Mouse (Mus musculus): ENCODE measurements at regions not wholly inside any gene's neighbourhood (a gene's known extent, or its start where the extent isn't known, plus 50 kb on each side); places are given as distances from the start of the nearest gene placed in this dataset.

DNA sequence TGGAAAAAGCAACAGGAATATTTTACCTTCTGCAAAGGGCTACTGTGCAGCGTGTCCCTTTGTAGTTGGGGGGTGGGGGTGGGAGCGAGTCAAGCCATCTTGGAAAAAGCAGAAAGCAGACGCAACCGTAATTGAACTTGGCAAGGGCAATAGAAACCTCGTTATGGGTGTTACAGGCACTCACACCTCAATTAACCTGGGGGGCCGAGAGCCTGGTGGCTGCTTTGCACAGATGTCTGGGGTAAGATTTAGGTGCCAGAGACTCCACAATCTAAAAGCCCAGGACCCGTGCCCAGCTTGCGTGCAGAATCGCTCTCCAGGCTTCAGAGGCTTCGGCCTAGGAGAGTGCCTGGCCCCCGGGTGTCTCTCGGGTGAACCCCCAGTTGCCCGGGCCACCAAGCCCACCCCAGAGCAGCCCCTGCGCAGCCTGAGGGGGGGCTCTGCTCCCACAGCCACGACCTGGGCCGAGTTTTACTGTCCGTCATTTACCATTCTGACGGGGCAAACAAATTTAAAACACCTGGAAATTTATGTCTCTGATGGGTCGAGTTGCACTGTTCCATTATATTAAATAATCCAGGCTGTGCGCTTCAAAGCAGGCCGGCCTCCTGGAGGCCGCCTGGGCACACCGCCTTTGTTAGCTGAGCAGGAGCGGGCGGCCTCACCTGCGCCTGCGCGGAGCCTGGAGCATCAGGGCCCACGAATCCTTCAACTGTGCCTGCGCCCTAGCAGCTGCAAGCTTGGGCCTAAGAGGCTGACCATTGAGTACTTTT is 212.4 kb downstream of the Srbd1 start:
- WGBS = 72% methylated on average over 30 of the region's 30 CpGs
- H3K4me2 ChIP-seq (replicated peaks) = no peak overlapping the region
- no peak overlapping the region for H3K9ac ChIP-seq
- H3K9me3 ChIP-seq (replicated peaks) = no peaks in the 10 kb centered on the region
- peaks cover 17% of the 10 kb centered on the region for H3K4me1 ChIP-seq
- 0 out of 2 replicates have a peak, but pooled peaks cover 5% of the 10 kb centered on the region for H3K27me3 ChIP-seq
- H3K4me3 ChIP-seq = no peak overlapping the region
- ATAC-seq (ENCODE audit: low FRiP score) = no peak
- no peaks in the 10 kb centered on the region for H3K36me3 ChIP-seq
- H3K27ac ChIP-seq = no peak overlapping the region

GRCm38 (mm10) chr17:85931955-85932354 is 213.0 kb downstream of the Srbd1 start:
- H3K9me3 ChIP-seq (replicated peaks) = no peaks in the 10 kb centered on the region
- peaks cover 17% of the 10 kb centered on the region for H3K4me1 ChIP-seq
- WGBS = 81% methylated on average over 10 of the region's 10 CpGs
- no peak for ATAC-seq (ENCODE audit: low FRiP score)
- H3K4me2 ChIP-seq (replicated peaks) = no peak overlapping the region
- no peaks in the 10 kb centered on the region for H3K36me3 ChIP-seq
- H3K9ac ChIP-seq = no peak overlapping the region
- no peak overlapping the region for H3K4me3 ChIP-seq
- H3K27ac ChIP-seq = no peak overlapping the region
- H3K27me3 ChIP-seq = 0 out of 2 replicates have a peak, but pooled peaks cover 5% of the 10 kb centered on the region

GRCm38 (mm10) chr17:85930789-85931188 is 214.2 kb downstream of the Srbd1 start:
- ATAC-seq (ENCODE audit: low FRiP score) = no peak
- no peaks in the 10 kb centered on the region for H3K9me3 ChIP-seq (replicated peaks)
- H3K4me1 ChIP-seq = peaks cover 17% of the 10 kb centered on the region
- H3K9ac ChIP-seq = no peak overlapping the region
- WGBS = 79% methylated on average over 5 of the region's 5 CpGs
- no peak overlapping the region for H3K4me3 ChIP-seq
- H3K4me2 ChIP-seq (replicated peaks) = no peak overlapping the region
- H3K27me3 ChIP-seq = 0 out of 2 replicates have a peak, but pooled peaks cover 5% of the 10 kb centered on the region
- H3K27ac ChIP-seq = no peak overlapping the region
- no peaks in the 10 kb centered on the region for H3K36me3 ChIP-seq

GRCm38 (mm10) chr17:85930331-85930730 is 214.6 kb downstream of the Srbd1 start:
- WGBS = 87% methylated on average over 3 of the region's 3 CpGs
- no peaks in the 10 kb centered on the region for H3K36me3 ChIP-seq
- H3K4me1 ChIP-seq = peaks cover 12% of the 10 kb centered on the region
- no peak overlapping the region for H3K9ac ChIP-seq
- 0 out of 2 replicates have a peak, but pooled peaks cover 5% of the 10 kb centered on the region for H3K27me3 ChIP-seq
- H3K4me2 ChIP-seq (replicated peaks) = no peak overlapping the region
- H3K9me3 ChIP-seq (replicated peaks) = no peaks in the 10 kb centered on the region
- ATAC-seq (ENCODE audit: low FRiP score) = no peak
- H3K4me3 ChIP-seq = no peak overlapping the region
- no peak overlapping the region for H3K27ac ChIP-seq

DNA sequence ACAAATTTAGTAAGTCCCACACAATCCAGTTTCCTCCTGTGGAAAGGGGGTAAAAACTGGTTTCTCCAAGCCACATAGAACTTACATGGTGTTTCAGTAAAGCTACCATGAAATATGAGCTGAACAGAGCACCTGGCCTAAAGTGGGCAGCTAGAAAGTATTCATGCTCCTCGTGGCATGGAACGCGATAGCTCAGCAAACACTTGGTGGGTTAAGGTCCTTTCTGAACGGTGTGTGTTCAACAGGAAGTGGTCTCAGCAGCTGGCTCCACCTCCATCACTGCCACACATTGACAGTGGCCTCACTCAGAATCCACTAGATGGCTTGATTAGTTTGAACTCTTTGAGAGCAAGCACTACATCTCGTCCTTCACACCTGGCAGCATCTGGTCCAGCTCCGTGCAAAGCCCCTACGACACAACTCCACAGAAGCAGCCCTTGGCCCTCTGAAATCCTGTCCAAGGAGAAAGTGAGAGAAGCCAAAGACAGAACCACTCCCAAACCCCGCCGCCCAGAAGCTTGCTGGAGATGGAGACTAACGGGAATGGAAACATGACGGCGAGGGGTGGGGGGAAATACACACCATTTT is 215.2 kb downstream of the Srbd1 start:
- Histone ChIP-seq H3K9me3 (replicated peaks) (no peaks in the 10 kb centered on the region), H3K4me1 (peaks cover 9% of the 10 kb centered on the region), H3K36me3 (no peaks in the 10 kb centered on the region), H3K27ac (no peak overlapping the region), H3K27me3 (0 out of 2 replicates have a peak, but pooled peaks cover 5% of the 10 kb centered on the region), H3K4me3 (no peak overlapping the region), H3K9ac (no peak overlapping the region), H3K4me2 (replicated peaks) (no peak overlapping the region)
- no peak for ATAC-seq (ENCODE audit: low FRiP score)
- 81% methylated on average over 12 of the region's 12 CpGs for WGBS

DNA sequence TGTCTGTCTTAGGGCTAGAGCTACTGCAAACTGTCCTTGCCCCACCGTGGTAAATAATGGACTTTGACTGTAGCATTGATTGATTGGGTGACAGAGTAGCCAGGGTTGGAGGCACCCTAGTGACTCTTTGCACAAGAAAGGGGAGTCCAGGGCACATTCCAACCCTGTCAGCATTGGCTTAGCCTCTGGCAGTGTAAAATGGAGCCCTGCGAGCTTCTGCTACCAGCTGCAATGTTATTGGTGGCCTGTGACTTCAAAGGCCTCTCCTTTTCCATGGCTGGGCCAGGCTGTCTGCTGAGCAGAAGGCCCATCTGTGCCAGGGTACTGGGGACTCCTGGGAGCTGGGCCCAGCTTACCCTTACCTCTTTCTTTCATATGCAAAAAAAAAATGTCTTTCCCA is 216.4 kb downstream of the Srbd1 start:
- no peak overlapping the region for H3K27ac ChIP-seq
- H3K4me2 ChIP-seq (replicated peaks) = no peak overlapping the region
- H3K9me3 ChIP-seq (replicated peaks) = no peaks in the 10 kb centered on the region
- no peak overlapping the region for H3K9ac ChIP-seq
- H3K27me3 ChIP-seq = 0 out of 2 replicates have a peak, but pooled peaks cover 5% of the 10 kb centered on the region
- H3K4me3 ChIP-seq = no peak overlapping the region
- 25% methylated on average over 2 of the region's 2 CpGs for WGBS
- ATAC-seq (ENCODE audit: low FRiP score) = no peak
- peaks cover 9% of the 10 kb centered on the region for H3K4me1 ChIP-seq
- no peaks in the 10 kb centered on the region for H3K36me3 ChIP-seq

DNA sequence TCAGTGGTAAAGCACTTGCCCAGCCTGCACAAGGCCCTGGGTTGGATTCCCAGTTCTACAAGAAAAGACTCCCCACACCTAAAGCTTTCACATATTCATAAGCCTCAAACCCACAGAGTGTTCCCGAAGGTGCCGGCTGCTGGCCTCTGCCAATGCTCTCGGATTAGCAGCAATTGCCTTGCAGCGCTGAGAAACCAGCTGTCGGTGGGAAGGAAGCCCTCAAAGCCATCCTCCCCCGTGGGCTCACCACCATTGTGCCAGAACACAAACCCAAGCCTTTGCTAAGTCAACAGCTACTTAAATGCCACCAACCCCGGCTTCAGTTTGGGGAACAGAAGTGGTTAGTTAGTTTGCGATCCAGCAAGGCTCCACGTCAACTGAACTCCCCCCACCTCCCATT is 217.7 kb downstream of the Srbd1 start:
- Histone ChIP-seq H3K27me3 (0 out of 2 replicates have a peak, but pooled peaks cover 5% of the 10 kb centered on the region), H3K36me3 (no peaks in the 10 kb centered on the region), H3K27ac (no peak overlapping the region), H3K9me3 (replicated peaks) (no peaks in the 10 kb centered on the region), H3K9ac (no peak overlapping the region), H3K4me1 (peaks cover 8% of the 10 kb centered on the region), H3K4me3 (no peak overlapping the region), H3K4me2 (replicated peaks) (no peak overlapping the region)
- 74% methylated on average over 9 of the region's 9 CpGs for WGBS
- no peak for ATAC-seq (ENCODE audit: low FRiP score)

DNA sequence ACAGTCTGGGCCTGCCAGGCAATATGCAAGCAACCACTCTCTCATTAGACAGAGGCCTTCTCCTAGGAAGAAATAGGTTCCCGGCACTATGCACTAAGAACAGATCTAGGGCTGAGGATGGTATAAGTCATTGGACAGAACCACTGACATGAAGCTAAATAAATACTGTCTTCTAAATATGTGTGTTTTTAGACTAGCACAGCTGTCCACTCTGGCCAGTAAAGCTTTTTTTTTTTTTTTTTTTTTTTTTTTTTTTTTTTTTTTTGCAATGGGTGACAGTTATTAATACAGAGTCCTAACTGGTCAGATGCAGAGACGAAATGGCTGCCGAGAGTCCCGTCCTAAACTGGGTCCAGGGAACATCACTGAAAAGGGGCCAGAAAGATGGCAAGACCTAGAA is 218.9 kb downstream of the Srbd1 start:
- H3K27ac ChIP-seq = no peak overlapping the region
- no peak overlapping the region for H3K9ac ChIP-seq
- no peaks in the 10 kb centered on the region for H3K36me3 ChIP-seq
- no peak for ATAC-seq (ENCODE audit: low FRiP score)
- H3K4me2 ChIP-seq (replicated peaks) = no peak overlapping the region
- peaks cover 13% of the 10 kb centered on the region for H3K4me1 ChIP-seq
- WGBS = 94% methylated on average over 4 of the region's 4 CpGs
- 0 out of 2 replicates have a peak, but pooled peaks cover 5% of the 10 kb centered on the region for H3K27me3 ChIP-seq
- no peaks in the 10 kb centered on the region for H3K9me3 ChIP-seq (replicated peaks)
- H3K4me3 ChIP-seq = no peak overlapping the region

DNA sequence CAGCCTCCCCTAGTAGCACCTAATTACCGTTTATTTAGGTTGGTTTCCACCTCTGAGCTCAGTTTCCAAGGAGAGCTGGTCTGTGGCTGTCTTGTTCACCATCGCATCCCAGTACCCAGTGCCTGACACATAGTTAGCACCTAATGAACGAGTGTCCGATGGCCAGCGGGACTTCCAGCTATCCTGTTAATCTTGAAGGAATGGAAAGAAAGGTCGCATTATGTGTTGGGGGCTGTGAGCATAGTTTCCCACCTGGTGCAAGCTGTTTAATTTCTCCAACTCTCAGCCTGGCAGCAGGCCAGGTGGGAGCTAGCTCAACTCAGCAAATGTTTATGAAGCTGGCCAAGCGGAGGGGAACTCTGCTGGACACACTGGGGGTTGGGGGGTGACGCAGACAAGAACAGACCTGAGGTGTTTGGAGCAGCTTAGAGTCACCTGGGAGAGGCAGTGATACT is 223.7 kb downstream of the Srbd1 start:
- H3K4me3 ChIP-seq = no peak overlapping the region
- no peaks in the 10 kb centered on the region for H3K9me3 ChIP-seq (replicated peaks)
- ATAC-seq (ENCODE audit: low FRiP score) = no peak
- H3K27me3 ChIP-seq = no peaks in the 10 kb centered on the region
- no peak overlapping the region for H3K4me2 ChIP-seq (replicated peaks)
- no peak overlapping the region for H3K9ac ChIP-seq
- no peak overlapping the region for H3K27ac ChIP-seq
- no peaks in the 10 kb centered on the region for H3K36me3 ChIP-seq
- 68% methylated on average over 8 of the region's 8 CpGs for WGBS
- H3K4me1 ChIP-seq = peaks cover 7% of the 10 kb centered on the region

DNA sequence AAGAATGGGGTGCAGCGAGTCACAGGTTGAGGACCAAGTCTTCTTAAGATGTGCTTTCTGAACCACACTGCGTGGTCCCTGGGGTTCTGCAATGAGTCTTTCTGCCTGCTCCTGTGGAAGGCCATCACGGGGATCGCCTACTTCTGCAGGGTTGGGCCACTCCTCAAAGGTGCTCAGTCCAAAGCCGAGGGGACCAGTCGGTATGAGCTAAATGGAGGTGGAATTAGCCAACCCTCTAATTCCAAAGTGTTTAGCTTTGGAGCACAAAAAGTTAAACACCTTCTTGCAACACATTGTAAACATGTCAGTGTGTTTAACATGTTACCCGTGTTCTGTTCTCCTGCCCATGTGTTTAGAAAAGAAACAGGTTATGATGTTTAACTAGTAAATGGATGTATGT is 225.1 kb downstream of the Srbd1 start:
- 86% methylated on average over 7 of the region's 7 CpGs for WGBS
- no peak overlapping the region for H3K27ac ChIP-seq
- no peak for ATAC-seq (ENCODE audit: low FRiP score)
- H3K4me1 ChIP-seq = peaks cover 8% of the 10 kb centered on the region
- H3K36me3 ChIP-seq = no peaks in the 10 kb centered on the region
- no peaks in the 10 kb centered on the region for H3K27me3 ChIP-seq
- no peaks in the 10 kb centered on the region for H3K9me3 ChIP-seq (replicated peaks)
- H3K4me2 ChIP-seq (replicated peaks) = no peak overlapping the region
- no peak overlapping the region for H3K9ac ChIP-seq
- no peak overlapping the region for H3K4me3 ChIP-seq

DNA sequence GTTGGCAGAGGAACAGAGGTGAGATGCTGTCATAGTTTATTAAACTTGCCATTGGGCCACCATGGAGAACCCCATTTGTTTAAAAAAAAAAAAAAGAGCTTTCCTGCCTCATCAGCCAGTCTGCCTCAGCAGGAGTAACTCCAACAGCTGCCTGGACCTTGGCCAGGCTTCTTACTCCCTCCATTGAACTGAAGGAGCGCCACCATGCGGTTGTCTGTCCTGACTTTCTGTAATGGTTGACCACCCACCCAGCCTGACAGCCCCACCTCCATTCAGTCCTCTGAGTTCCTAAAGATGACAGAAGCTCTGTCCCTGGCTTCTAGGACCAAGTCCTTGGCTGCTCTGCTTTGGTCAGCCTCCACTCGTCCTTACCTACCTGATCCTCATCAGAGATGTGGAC is 227.8 kb upstream of the Six2 start:
- H3K4me1 ChIP-seq = peaks cover 9% of the 10 kb centered on the region
- no peak overlapping the region for H3K4me2 ChIP-seq (replicated peaks)
- H3K27me3 ChIP-seq = no peaks in the 10 kb centered on the region
- 90% methylated on average over 3 of the region's 3 CpGs for WGBS
- no peaks in the 10 kb centered on the region for H3K36me3 ChIP-seq
- no peak for ATAC-seq (ENCODE audit: low FRiP score)
- no peak overlapping the region for H3K27ac ChIP-seq
- H3K9me3 ChIP-seq (replicated peaks) = no peaks in the 10 kb centered on the region
- no peak overlapping the region for H3K4me3 ChIP-seq
- no peak overlapping the region for H3K9ac ChIP-seq

DNA sequence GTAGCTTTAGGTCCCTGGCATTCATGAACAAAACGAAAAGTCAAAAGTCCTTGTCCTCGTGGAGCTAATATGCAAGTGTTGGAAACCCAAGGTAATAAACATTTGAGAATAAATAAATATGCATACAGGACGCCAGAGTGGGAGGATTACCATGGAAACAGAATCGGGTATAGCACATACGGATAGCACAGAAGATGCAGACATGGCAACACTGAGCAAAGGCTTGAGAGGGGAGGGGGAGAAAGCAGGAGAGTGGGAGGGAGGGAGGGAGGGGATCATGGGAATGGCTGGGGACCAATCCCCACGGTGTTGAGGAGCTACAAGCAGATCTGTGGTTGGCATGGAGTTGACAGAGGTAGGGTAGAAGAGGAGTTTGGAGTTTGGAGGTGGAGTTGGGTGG is 226.0 kb upstream of the Six2 start:
- H3K4me2 ChIP-seq (replicated peaks) = no peak overlapping the region
- 71% methylated on average over 6 of the region's 6 CpGs for WGBS
- no peaks in the 10 kb centered on the region for H3K36me3 ChIP-seq
- no peak overlapping the region for H3K27ac ChIP-seq
- H3K4me3 ChIP-seq = no peak overlapping the region
- no peak for ATAC-seq (ENCODE audit: low FRiP score)
- H3K9ac ChIP-seq = no peak overlapping the region
- H3K27me3 ChIP-seq = no peaks in the 10 kb centered on the region
- peaks cover 9% of the 10 kb centered on the region for H3K4me1 ChIP-seq
- no peaks in the 10 kb centered on the region for H3K9me3 ChIP-seq (replicated peaks)

- 90% methylated on average over 3 of the region's 3 CpGs for WGBS
- Histone ChIP-seq H3K9ac (no peak overlapping the region), H3K4me1 (no peaks in the 10 kb centered on the region), H3K9me3 (replicated peaks) (no peaks in the 10 kb centered on the region), H3K27ac (no peak overlapping the region), H3K27me3 (no peaks in the 10 kb centered on the region), H3K4me2 (replicated peaks) (no peak overlapping the region), H3K4me3 (no peak overlapping the region), H3K36me3 (no peaks in the 10 kb centered on the region)
- no peak for ATAC-seq (ENCODE audit: low FRiP score)
Measured at GRCm38 (mm10) chr17:85908709-85909108, 220.6 kb upstream of the Six2 start.
